Mouse (Mus musculus): ENCODE measurements around the gene Srrd. TPM values are rescaled to one million over a fixed set of nuclear protein-coding genes. Genes with fewer than 3 reads are reported as not detected.

Srrd gene
- 43.5 and 47.6 TPM in 2 replicates for polyA plus RNA-seq (2014; fragmentation: Nextera tagmentation; extraction: Ambion mirVana)

DNA sequence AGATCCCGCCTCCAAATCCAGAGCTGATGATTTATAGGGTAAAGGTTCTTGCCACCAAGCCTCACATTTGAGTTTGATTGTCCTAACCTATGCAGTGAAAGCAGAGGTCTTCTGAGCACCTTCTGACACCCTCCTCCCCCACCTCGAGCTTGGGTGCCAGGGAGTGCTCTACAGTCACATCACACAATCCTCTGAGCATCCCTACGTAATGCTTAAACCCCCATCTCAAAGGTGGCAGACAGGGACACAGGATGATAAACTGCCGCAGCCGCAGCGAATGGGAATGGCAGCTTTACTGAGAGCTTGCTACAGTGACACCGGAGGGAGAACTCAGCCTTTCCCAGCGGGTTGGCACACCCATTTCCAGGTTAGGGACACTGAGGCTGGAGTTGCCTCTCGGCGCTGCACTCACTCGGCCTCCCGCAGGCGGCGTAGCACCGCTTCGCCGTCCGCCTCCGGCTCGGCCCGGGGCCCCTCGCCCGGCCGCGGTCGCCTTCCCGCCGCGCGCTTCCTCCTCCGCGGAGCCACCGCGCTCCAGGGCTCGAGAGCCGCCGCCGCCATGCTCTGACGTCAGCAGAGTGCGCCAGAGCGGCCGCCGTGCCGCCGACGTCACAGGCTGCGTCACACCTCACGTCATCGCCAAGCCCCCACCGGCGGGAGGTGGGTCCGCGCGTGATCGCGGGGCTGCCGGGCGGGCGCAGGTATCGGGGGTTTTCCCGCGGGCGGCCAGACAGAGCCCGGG, at the start of gene Srrd, which contains the start of gene Hps4:
Gene Srrd, minus strand, starts transcription at position 578 of the 742 bp plus-strand sequence.
Gene Hps4, plus strand, starts transcription at position 621 of the 742 bp plus-strand sequence.
- Histone ChIP-seq H3K36me3 (ENCODE audit: control insufficient read depth, insufficient read depth, low read length) (peaks cover 15% of the 10 kb centered on the region), H3K9ac (replicated peaks; ENCODE audit: low read depth, low read length) (peak within 1 kb of the TSS; percentile 74), H3K27me3 (ENCODE audit: control insufficient read depth, insufficient read depth, low read length) (no peaks in the 10 kb centered on the region), H3K4me2 (replicated peaks; ENCODE audit: low read depth, low read length) (peak within 1 kb of the TSS; percentile 73), H3K4me1 (ENCODE audit: control insufficient read depth, insufficient read depth, low read length) (peaks cover 13% of the 10 kb centered on the region), H3K4me3 (ENCODE audit: low read depth, low read length) (peak within 1 kb of the TSS; percentile 73), H3K27ac (ENCODE audit: low read length) (0 out of 2 replicates have a peak within 1 kb of the TSS, but pooled peaks have one; percentile 10), H3K9me3 (ENCODE audit: control insufficient read depth, low read depth, low read length) (no peaks in the 10 kb centered on the region)
- WGBS: 2% methylated on average over 55 of the region's 64 CpGs
- peak; percentile 64; the same call in 1 of the 2 replicates for ATAC-seq (ENCODE audit: insufficient number of reproducible peaks, insufficient read depth, low FRiP score, low read depth)

DNA sequence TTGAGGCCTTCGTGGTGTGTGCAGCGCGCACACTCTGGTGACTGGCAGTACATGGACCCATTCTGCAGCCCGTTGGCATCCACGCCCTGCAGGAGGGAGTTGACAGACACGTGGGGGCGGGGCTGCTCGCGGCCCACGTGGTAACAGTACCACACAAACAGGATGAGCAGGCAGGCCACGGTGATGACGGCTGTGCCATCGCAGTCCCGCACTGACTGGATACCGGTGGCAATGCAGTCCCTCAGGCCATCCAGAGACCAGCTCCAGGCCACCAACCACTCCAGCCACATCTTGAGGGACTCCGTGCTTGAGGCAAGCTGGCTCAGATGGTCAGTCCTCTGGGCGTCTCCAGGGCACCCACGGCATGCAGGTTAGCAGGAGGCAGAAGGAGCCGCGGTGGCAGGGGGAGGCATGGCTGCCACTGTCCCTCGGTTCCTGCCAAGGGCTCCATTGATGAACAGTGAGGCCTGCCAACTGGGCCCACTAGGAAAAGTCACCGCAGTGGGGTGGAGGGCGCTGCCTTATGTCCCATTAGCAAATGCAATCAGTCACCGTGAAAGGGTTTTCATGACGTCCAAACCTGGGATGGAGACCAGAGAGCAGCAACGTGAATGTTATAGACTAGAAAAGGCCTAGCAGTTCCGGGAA, 49.0 kb upstream of the Srrd start:
- H3K27me3 ChIP-seq (ENCODE audit: control insufficient read depth, insufficient read depth, low read length): no peaks in the 10 kb centered on the region
- no peak overlapping the region for H3K4me2 ChIP-seq (replicated peaks; ENCODE audit: low read depth, low read length)
- ATAC-seq (ENCODE audit: insufficient number of reproducible peaks, insufficient read depth, low FRiP score, low read depth): no peak
- H3K4me1 ChIP-seq (ENCODE audit: control insufficient read depth, insufficient read depth, low read length): no peaks in the 10 kb centered on the region
- no peak overlapping the region for H3K9ac ChIP-seq (replicated peaks; ENCODE audit: low read depth, low read length)
- H3K36me3 ChIP-seq (ENCODE audit: control insufficient read depth, insufficient read depth, low read length): peaks cover 2% of the 10 kb centered on the region; the same call in 1 of the 2 replicates
- H3K9me3 ChIP-seq (ENCODE audit: control insufficient read depth, low read depth, low read length): no peaks in the 10 kb centered on the region
- no peak overlapping the region for H3K4me3 ChIP-seq (ENCODE audit: low read depth, low read length)
- no peak overlapping the region for H3K27ac ChIP-seq (ENCODE audit: low read length)
- WGBS: 64% methylated on average over 27 of the region's 27 CpGs

DNA sequence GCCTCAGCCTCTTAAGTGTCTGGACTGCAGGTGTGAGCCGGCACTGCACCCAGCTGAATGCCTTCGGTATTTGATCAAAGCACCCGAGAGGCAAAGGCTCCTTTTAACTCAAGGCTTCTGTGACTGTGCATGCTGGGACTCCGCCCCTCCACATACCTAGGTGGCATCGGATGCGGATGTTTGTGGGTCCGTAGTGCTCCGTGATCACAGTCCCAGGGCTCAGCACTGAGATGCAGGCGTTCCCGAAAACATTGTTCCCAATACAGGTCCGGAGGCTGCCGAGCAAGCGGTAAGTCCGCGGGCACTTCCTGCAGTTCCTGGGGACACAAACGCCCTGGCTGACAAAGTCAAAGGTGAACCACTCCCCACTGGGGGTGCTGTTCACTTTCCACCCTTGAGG, 48.2 kb upstream of the Srrd start:
- H3K36me3 ChIP-seq (ENCODE audit: control insufficient read depth, insufficient read depth, low read length): peaks cover 2% of the 10 kb centered on the region; the same call in 1 of the 2 replicates
- H3K9ac ChIP-seq (replicated peaks; ENCODE audit: low read depth, low read length): no peak overlapping the region
- no peak overlapping the region for H3K27ac ChIP-seq (ENCODE audit: low read length)
- no peak overlapping the region for H3K4me2 ChIP-seq (replicated peaks; ENCODE audit: low read depth, low read length)
- WGBS: 51% methylated on average over 16 of the region's 16 CpGs
- H3K4me1 ChIP-seq (ENCODE audit: control insufficient read depth, insufficient read depth, low read length): no peaks in the 10 kb centered on the region
- no peaks in the 10 kb centered on the region for H3K9me3 ChIP-seq (ENCODE audit: control insufficient read depth, low read depth, low read length)
- H3K4me3 ChIP-seq (ENCODE audit: low read depth, low read length): no peak overlapping the region
- ATAC-seq (ENCODE audit: insufficient number of reproducible peaks, insufficient read depth, low FRiP score, low read depth): no peak
- no peaks in the 10 kb centered on the region for H3K27me3 ChIP-seq (ENCODE audit: control insufficient read depth, insufficient read depth, low read length)

DNA sequence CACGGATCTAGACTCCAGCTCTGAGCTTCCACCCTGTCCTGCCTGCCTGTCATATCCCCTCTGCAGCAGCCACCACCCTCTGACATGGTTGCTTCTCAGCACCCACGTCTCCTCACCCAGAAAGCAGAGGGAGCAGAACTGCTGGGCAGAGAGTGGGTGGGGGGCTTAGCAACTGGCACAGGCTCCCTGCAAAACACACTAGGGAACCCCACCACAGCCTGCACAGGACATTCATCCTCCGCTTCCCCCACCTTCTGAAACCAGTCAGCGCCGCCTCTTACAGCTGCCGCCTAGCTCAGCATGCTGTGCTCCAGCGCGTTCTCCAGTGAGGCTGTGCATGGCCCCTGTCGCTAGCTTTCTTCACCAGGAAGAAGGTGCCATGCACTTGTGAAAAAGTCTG, 46.5 kb upstream of the Srrd start:
- WGBS: 84% methylated on average over 9 of the region's 9 CpGs
- ATAC-seq (ENCODE audit: insufficient number of reproducible peaks, insufficient read depth, low FRiP score, low read depth): no peak
- peaks cover 2% of the 10 kb centered on the region; the same call in 1 of the 2 replicates for H3K36me3 ChIP-seq (ENCODE audit: control insufficient read depth, insufficient read depth, low read length)
- H3K27me3 ChIP-seq (ENCODE audit: control insufficient read depth, insufficient read depth, low read length): no peaks in the 10 kb centered on the region
- H3K27ac ChIP-seq (ENCODE audit: low read length): no peak overlapping the region
- no peak overlapping the region for H3K4me2 ChIP-seq (replicated peaks; ENCODE audit: low read depth, low read length)
- H3K9ac ChIP-seq (replicated peaks; ENCODE audit: low read depth, low read length): no peak overlapping the region
- no peaks in the 10 kb centered on the region for H3K4me1 ChIP-seq (ENCODE audit: control insufficient read depth, insufficient read depth, low read length)
- H3K4me3 ChIP-seq (ENCODE audit: low read depth, low read length): no peak overlapping the region
- no peaks in the 10 kb centered on the region for H3K9me3 ChIP-seq (ENCODE audit: control insufficient read depth, low read depth, low read length)

DNA sequence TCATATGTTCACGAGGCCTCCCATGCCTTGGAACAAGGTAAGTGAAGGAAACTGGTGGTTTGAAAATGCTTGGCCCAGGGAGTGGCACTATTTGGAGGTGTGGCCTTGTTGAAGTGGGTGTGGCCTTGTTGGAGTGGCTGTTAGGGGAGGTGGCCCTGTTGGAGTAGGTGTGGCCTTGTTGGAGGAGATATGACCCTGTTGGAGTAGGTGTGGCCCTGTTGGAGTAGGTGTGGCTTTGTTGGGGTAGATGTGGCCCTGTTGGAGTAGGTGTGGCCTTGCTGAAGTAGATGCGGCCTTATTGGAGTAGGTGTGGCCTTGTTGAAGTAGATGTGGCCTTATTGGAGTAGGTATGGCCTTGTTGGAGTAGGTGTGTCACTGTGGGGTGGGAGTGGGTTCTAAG, 43.1 kb upstream of the Srrd start:
- Histone ChIP-seq H3K4me3 (ENCODE audit: low read depth, low read length) (no peak overlapping the region), H3K4me1 (ENCODE audit: control insufficient read depth, insufficient read depth, low read length) (no peaks in the 10 kb centered on the region), H3K27me3 (ENCODE audit: control insufficient read depth, insufficient read depth, low read length) (no peaks in the 10 kb centered on the region), H3K9ac (replicated peaks; ENCODE audit: low read depth, low read length) (no peak overlapping the region), H3K4me2 (replicated peaks; ENCODE audit: low read depth, low read length) (no peak overlapping the region), H3K9me3 (ENCODE audit: control insufficient read depth, low read depth, low read length) (no peaks in the 10 kb centered on the region), H3K36me3 (ENCODE audit: control insufficient read depth, insufficient read depth, low read length) (peaks cover 2% of the 10 kb centered on the region; the same call in 1 of the 2 replicates), H3K27ac (ENCODE audit: low read length) (no peak overlapping the region)
- ATAC-seq (ENCODE audit: insufficient number of reproducible peaks, insufficient read depth, low FRiP score, low read depth): 0 out of 2 replicates have a peak, but pooled peaks have one; percentile 46
- 65% methylated on average over 2 of the region's 2 CpGs for WGBS

DNA sequence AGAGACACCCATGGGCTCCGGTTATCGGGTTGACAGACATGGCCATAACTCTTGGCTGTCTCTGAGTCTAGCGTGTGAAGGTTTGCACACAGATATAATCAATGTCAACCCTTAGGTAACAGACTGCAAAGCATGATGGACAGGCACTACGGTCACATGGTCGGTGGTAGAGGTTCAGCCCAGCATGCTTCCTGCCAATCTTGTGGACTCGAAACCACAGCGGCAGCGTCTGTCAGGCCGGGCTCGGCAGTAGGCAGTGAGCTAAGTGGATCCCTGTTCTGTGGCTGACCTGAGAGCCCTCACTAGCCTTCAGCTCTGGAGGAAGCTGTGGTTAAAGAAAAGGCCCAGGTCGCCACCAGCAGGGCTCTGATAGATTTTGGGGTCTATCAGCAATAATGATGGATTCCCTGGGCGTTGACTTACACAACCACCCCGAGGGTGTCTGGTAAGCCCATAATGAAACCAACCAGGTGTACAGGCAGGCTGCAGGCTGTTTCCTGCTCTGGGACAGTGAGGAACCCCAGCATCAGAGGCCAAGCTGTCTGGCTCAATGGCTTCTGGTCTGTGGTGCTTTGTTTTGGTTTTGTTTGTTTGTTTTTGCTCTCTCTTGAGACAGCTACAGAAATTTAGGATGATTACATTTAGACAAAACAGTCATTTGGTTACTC, 42.1 kb upstream of the Srrd start:
- H3K9me3 ChIP-seq (ENCODE audit: control insufficient read depth, low read depth, low read length): no peaks in the 10 kb centered on the region
- no peak overlapping the region for H3K27ac ChIP-seq (ENCODE audit: low read length)
- ATAC-seq (ENCODE audit: insufficient number of reproducible peaks, insufficient read depth, low FRiP score, low read depth): no peak
- no peaks in the 10 kb centered on the region for H3K27me3 ChIP-seq (ENCODE audit: control insufficient read depth, insufficient read depth, low read length)
- WGBS: 87% methylated on average over 13 of the region's 13 CpGs
- no peaks in the 10 kb centered on the region for H3K4me1 ChIP-seq (ENCODE audit: control insufficient read depth, insufficient read depth, low read length)
- no peak overlapping the region for H3K4me2 ChIP-seq (replicated peaks; ENCODE audit: low read depth, low read length)
- H3K9ac ChIP-seq (replicated peaks; ENCODE audit: low read depth, low read length): no peak overlapping the region
- H3K4me3 ChIP-seq (ENCODE audit: low read depth, low read length): no peak overlapping the region
- peaks cover 2% of the 10 kb centered on the region; the same call in 1 of the 2 replicates for H3K36me3 ChIP-seq (ENCODE audit: control insufficient read depth, insufficient read depth, low read length)

DNA sequence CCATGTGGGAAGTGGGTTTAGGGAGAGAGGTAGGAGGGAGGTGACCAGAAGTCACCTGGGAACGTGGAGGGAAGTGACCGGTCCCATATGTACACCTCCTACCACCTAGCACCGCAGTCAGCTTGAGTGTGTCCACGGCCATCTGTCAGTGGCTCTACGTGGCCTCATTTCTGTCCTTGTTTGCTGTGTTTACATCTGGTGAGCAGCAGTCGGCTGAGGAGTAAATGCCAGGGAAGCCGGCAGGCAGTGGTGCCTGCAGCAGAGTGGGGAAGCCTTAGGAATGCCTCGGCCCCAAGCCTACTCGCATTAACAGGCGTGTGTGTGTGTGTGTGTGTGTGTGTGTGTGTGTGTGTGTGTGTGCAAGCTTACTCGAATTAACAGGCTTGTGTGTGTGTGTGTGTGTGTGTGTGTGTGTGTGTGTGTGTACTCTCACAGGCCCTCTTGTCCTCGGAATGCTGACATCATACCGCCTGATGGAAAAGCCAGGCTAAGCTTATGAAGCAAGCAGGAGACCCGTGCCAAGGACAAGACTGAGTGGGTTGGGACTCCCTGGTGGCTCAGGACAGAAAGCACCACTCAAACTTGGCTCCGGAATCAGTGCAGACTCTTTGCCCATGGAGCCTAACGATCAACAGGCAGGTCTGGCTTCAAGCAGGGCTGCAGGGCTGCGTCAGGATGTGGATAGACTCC, 39.9 kb upstream of the Srrd start:
- Histone ChIP-seq H3K36me3 (ENCODE audit: control insufficient read depth, insufficient read depth, low read length) (no peaks in the 10 kb centered on the region; the same call in 1 of the 2 replicates), H3K9ac (replicated peaks; ENCODE audit: low read depth, low read length) (no peak overlapping the region), H3K4me2 (replicated peaks; ENCODE audit: low read depth, low read length) (no peak overlapping the region), H3K9me3 (ENCODE audit: control insufficient read depth, low read depth, low read length) (no peaks in the 10 kb centered on the region), H3K27ac (ENCODE audit: low read length) (no peak overlapping the region), H3K4me1 (ENCODE audit: control insufficient read depth, insufficient read depth, low read length) (no peaks in the 10 kb centered on the region), H3K27me3 (ENCODE audit: control insufficient read depth, insufficient read depth, low read length) (no peaks in the 10 kb centered on the region), H3K4me3 (ENCODE audit: low read depth, low read length) (no peak overlapping the region)
- ATAC-seq (ENCODE audit: insufficient number of reproducible peaks, insufficient read depth, low FRiP score, low read depth): no peak
- WGBS: 34% methylated on average over 17 of the region's 17 CpGs

DNA sequence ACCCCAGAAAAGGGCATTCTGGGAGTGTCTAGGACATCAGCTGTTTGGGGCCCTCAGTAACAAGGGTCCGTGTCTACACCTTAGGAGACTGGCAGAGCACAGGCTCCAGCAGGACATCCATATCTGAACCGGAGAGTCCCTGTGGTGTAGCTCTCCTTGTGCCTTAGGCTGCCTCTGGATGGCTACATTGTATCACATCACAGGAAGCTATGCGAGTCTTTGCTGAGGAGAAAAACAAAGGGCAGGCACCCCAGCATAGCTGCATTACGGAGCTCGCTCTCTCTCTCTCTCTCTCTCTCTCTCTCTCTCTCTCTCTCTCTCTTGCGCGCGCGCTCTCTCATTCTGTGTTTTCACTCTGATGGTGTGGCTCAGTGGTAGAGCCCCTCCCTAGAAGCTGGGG, 39.2 kb upstream of the Srrd start:
- Histone ChIP-seq H3K4me3 (ENCODE audit: low read depth, low read length) (no peak overlapping the region), H3K27ac (ENCODE audit: low read length) (no peak overlapping the region), H3K9ac (replicated peaks; ENCODE audit: low read depth, low read length) (no peak overlapping the region), H3K4me2 (replicated peaks; ENCODE audit: low read depth, low read length) (no peak overlapping the region), H3K36me3 (ENCODE audit: control insufficient read depth, insufficient read depth, low read length) (peaks cover 3% of the 10 kb centered on the region), H3K4me1 (ENCODE audit: control insufficient read depth, insufficient read depth, low read length) (no peaks in the 10 kb centered on the region), H3K27me3 (ENCODE audit: control insufficient read depth, insufficient read depth, low read length) (no peaks in the 10 kb centered on the region), H3K9me3 (ENCODE audit: control insufficient read depth, low read depth, low read length) (no peaks in the 10 kb centered on the region)
- ATAC-seq (ENCODE audit: insufficient number of reproducible peaks, insufficient read depth, low FRiP score, low read depth): no peak
- 55% methylated on average over 9 of the region's 9 CpGs for WGBS
